Mouse (Mus musculus) small intestine, adult 2 months (tissue): ENCODE data around the gene Txn1. TPM values are rescaled to one million over a fixed set of nuclear protein-coding genes. Genes with fewer than 3 reads are reported as not detected.

Experiments
- H3K27ac ChIP-seq: fragments of 200-500 bp; 2 replicates; pipeline ENCODE4 v1.5.1; 2012; ENCODE audit warnings: low read depth, low read length, control low read depth, inconsistent platforms; ENCODE audit not compliant: insufficient read depth
- H3K27me3 ChIP-seq: fragments of 200-500 bp; 2 replicates; pipeline ENCODE4 v1.6.1; 2012; ENCODE audit warnings: mild to moderate bottlenecking, moderate library complexity, low read length, inconsistent platforms; ENCODE audit not compliant: control insufficient read depth, insufficient read depth
- H3K36me3 ChIP-seq: fragments of 200-500 bp; 2 replicates; pipeline ENCODE4 v1.6.1; 2012; ENCODE audit warnings: mild to moderate bottlenecking, low read length, control low read depth, inconsistent platforms; ENCODE audit not compliant: control insufficient read depth, insufficient read depth
- H3K4me1 ChIP-seq: fragments of 200-500 bp; 2 replicates; pipeline ENCODE4 v1.6.1; 2012; ENCODE audit warnings: low read length, inconsistent platforms, mixed read lengths; ENCODE audit not compliant: control insufficient read depth, insufficient read depth, insufficient read length
- H3K4me3 ChIP-seq: fragments of 200-500 bp; 2 replicates; pipeline ENCODE4 v1.5.1; 2012; ENCODE audit warnings: low read depth, mild to moderate bottlenecking, control low read depth, inconsistent platforms, low read length, moderate library complexity
- CTCF ChIP-seq: fragments of 200-500 bp; IDR thresholded peaks from 2 replicates; pipeline ENCODE4 v1.5.1; 2012; ENCODE audit warnings: low read depth, mild to moderate bottlenecking, control low read depth, inconsistent platforms, low read length, moderate library complexity, mixed read lengths; ENCODE audit not compliant: insufficient replicate concordance, insufficient read length; ENCODE audit errors: extremely low read depth
- POLR2A ChIP-seq: fragments of 200-500 bp; IDR thresholded peaks from 2 replicates; pipeline ENCODE4 v1.6.1; 2012; ENCODE audit warnings: low read depth, mild to moderate bottlenecking, control low read depth, inconsistent platforms, low read length, moderate library complexity
- WGBS: fragments of 180-500 bp; shearing (Covaris S2); methylation state at CpG from one replicate; pipeline ENCODE4 v1.1.7; 2018; 5-methylcytosine and 5-hydroxymethylcytosine counted together
- polyA plus RNA-seq: library from polyadenylated mRNA; depleted of rRNA; stranded (reverse); fragments of >200 nt; gene quantifications from 2 replicates; pipeline ENCODE4 v1.2.3, GENCODE M21; 2012

Gene Txn1
- polyA plus RNA-seq, 1 experiment, result 181 TPM

GRCm38 (mm10) chr4:57914193-57915190 lies 41.7 kb downstream of the Txn1 start:
- Histone ChIP-seq H3K36me3 (peaks cover 12% of the 10 kb centered on the region), H3K4me3 (peak overlapping the region; percentile 70), H3K27ac (peak overlapping the region; percentile 97), H3K4me1 (peaks cover 10% of the 10 kb centered on the region; the same call in 1 of the 2 replicates), H3K27me3 (no peaks in the 10 kb centered on the region)
- WGBS, result 17% methylated on average over 10 of the region's 10 CpGs
- TF ChIP-seq CTCF (peak; percentile 50; the same call in 1 of the 2 replicates), POLR2A (no peak)

GRCm38 (mm10) chr4:57913021-57913420 lies 43.2 kb downstream of the Txn1 start:
- Histone ChIP-seq H3K36me3 (peaks cover 17% of the 10 kb centered on the region), H3K27me3 (no peaks in the 10 kb centered on the region), H3K4me3 (no peak overlapping the region), H3K27ac (no peak overlapping the region; the same call in 1 of the 2 replicates), H3K4me1 (peaks cover 8% of the 10 kb centered on the region; the same call in 1 of the 2 replicates)
- TF ChIP-seq POLR2A (no peak), CTCF (no peak)

GRCm38 (mm10) chr4:57908860-57909259 lies 47.4 kb downstream of the Txn1 start:
- no peak overlapping the region for H3K4me3 ChIP-seq
- H3K4me1 ChIP-seq, result peaks cover 2% of the 10 kb centered on the region; the same call in 1 of the 2 replicates
- no peak overlapping the region for H3K27ac ChIP-seq
- H3K27me3 ChIP-seq, result no peaks in the 10 kb centered on the region
- TF ChIP-seq POLR2A (no peak), CTCF (no peak)
- WGBS, result 57% methylated on average over 6 of the region's 6 CpGs
- peaks cover 17% of the 10 kb centered on the region for H3K36me3 ChIP-seq

- no peak overlapping the region for H3K27ac ChIP-seq
- TF ChIP-seq POLR2A (no peak), CTCF (no peak)
- H3K4me1 ChIP-seq, result peaks cover 2% of the 10 kb centered on the region; the same call in 1 of the 2 replicates
- 48% methylated on average over 2 of the region's 2 CpGs for WGBS
- no peaks in the 10 kb centered on the region for H3K27me3 ChIP-seq
- peaks cover 17% of the 10 kb centered on the region for H3K36me3 ChIP-seq
- H3K4me3 ChIP-seq, result no peak overlapping the region
Measured at GRCm38 (mm10) chr4:57906708-57907107, 49.5 kb downstream of the Txn1 start.

- TF ChIP-seq POLR2A (no peak), CTCF (no peak)
Measured at GRCm38 (mm10) chr4:57904638-57905037, 51.6 kb downstream of the Txn1 start.

GRCm38 (mm10) chr4:57904211-57904610 lies 52.0 kb downstream of the Txn1 start:
- 0 out of 2 replicates have a peak, but pooled peaks cover 4% of the 10 kb centered on the region for H3K36me3 ChIP-seq
- TF ChIP-seq CTCF (peak; percentile 95; the same call in 1 of the 2 replicates), POLR2A (no peak)
- no peak overlapping the region for H3K27ac ChIP-seq
- peak overlapping the region; percentile 36; the same call in 1 of the 2 replicates for H3K4me3 ChIP-seq
- H3K4me1 ChIP-seq, result peaks cover 2% of the 10 kb centered on the region; the same call in 1 of the 2 replicates
- WGBS, result 4% methylated on average over 5 of the region's 5 CpGs
- H3K27me3 ChIP-seq, result no peaks in the 10 kb centered on the region

More at GRCm38 (mm10) chr4:57904638-57905037, 51.6 kb downstream of the Txn1 start:
- H3K27me3 ChIP-seq, result no peaks in the 10 kb centered on the region
- peaks cover 4% of the 10 kb centered on the region; the same call in 1 of the 2 replicates for H3K36me3 ChIP-seq
- peaks cover 2% of the 10 kb centered on the region; the same call in 1 of the 2 replicates for H3K4me1 ChIP-seq
- WGBS, result 21% methylated on average over 9 of the region's 9 CpGs
- H3K27ac ChIP-seq, result no peak overlapping the region
- H3K4me3 ChIP-seq, result peak overlapping the region; percentile 36; the same call in 1 of the 2 replicates

GRCm38 (mm10) chr4:57902619-57903018 lies 53.6 kb downstream of the Txn1 start:
- Histone ChIP-seq H3K4me3 (no peak overlapping the region), H3K36me3 (no peaks in the 10 kb centered on the region), H3K27me3 (no peaks in the 10 kb centered on the region), H3K4me1 (peaks cover 2% of the 10 kb centered on the region; the same call in 1 of the 2 replicates), H3K27ac (no peak overlapping the region)
- 66% methylated on average over 5 of the region's 5 CpGs for WGBS
- TF ChIP-seq CTCF (no peak), POLR2A (no peak)
